Mouse (Mus musculus) adrenal gland (tissue): Measurements from ENCODE around the gene Hprt.
"Not testable (repeated sequence)": the region's sequence is repeated elsewhere in the genome, so short reads cannot be mapped to it uniquely, and the experiment has no call there.

ENCODE experiments used
- intact Hi-C: fragments of 180-260 bp; cut with DNase I; formaldehyde crosslinking; loops from one replicate; pipeline ENCODE4 v1.15.1; 2025
- long read RNA-seq, 2 experiments: library from polyadenylated mRNA; unstranded; transcript quantifications; one replicate each; pipeline ENCODE4 v2.0.0; 2020; ENCODE audit warnings: borderline replicate concordance in 1 of 2; ENCODE audit not compliant: insufficient replicate concordance in 1 of 2

Hprt gene
- long read RNA-seq, experiment 1, transcript Hprt-201 (9 exons, 1,289 nt): major isoform, 6 of 10 reads
- long read RNA-seq, experiment 1, partial matches to known transcripts: 0 of 10 reads
- long read RNA-seq, experiment 1, other reads (novel, unspliced or antisense): 4 of 10 reads
- long read RNA-seq, experiment 2, transcript Hprt-201 (9 exons, 1,289 nt): major isoform, 13 of 16 reads
- long read RNA-seq, experiment 2, partial matches to known transcripts: 1 of 16 reads
- long read RNA-seq, experiment 2, other reads (novel, unspliced or antisense): 2 of 16 reads

DNA sequence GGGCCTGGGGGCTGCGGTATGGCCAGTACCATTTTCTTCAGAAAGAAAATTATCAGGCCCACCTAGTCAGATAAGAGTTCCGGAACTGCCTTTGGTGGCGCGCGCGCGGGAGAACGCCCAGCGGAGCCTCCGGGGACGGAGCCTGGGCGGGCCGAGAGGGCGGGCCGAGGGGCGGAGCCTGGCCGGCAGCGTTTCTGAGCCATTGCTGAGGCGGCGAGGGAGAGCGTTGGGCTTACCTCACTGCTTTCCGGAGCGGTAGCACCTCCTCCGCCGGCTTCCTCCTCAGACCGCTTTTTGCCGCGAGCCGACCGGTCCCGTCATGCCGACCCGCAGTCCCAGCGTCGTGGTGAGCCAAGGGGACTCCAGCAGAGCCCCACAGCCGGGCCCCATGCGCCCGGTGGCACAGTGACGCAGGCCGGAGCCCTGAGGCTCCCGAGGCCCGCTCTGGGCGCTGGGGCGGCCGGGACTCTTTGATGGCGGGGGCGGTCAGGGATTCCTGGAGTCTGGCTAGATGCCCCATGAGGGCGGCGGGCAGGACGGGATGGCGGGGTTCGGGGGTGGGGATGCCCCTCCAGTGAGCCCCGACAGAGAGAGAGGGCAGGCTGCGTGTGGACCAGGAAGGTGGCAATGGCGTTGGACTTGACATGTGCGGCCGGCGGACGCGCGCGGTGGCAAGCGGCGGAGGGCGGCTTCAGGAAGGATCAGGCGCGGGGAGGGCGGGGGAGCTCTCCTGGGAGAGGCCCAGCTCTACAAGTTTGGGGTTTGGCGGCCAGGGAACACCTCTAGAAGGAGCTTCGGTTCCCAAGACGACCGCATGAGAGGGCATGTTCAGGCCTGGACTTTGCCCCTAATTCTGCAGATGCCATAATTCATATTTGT is at the start of gene Hprt:
Hprt (plus strand) TSS at position 233 of the 879 bp plus-strand sequence.
- intact Hi-C loops: no loop called here

DNA sequence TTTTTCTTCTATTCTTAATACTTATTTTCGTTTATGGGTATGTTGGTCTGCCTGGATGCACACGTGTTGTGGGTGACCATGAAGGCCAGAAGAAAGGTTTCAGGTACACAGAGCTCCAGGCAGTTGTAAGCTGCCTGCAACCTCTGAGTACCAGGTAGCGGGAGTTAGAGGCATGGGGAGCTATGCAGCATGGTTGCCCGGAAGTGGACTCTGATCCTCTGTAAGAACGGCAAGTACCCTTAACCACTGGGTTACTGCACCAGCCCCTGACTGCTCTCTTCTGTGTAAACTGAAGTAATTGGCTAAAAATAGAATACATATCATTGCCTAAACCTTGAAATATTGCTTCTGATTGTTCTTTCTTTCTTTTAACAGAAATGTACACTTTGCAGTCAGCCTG is 42.4 kb upstream of the Hprt start:
- intact Hi-C loops: no loop called here

DNA sequence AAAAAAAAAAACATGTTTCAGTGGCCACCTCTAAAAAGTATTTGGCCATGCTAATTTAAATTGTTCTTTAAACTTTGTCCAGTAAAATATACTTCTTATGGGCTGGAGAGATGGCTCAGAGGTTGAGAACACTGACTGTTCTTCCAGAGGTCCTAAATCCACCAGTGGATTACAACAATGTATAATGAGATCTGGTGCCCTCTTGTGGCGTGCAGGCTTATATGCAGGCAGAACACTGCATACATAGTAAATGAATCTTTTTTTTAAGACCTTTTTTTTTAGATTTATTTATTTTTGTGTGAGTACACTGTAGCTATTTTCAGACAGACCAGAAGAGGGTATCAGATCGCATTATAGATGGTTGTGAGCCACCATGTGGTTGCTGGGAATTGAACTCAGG is 38.2 kb upstream of the Hprt start:
- intact Hi-C loops: no loop called here

DNA sequence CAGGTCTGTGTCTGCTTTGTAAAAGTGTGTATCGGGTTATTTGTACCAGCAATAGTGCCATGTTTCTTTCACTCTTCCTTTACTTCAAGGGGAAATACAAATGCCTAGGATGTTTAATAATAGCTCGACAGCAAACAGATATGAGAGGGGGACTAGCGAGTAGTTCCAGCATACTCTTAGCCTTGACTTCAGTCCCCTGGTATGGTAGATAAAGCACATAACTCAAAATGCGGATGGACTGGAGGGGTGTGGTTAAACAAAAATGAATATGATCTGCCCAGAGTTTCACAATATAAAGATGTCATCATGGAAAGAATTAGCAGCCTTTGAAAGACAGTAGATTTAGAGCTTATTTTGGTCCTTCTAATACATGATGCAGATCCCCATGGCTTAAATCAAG is 31.0 kb upstream of the Hprt start:
- intact Hi-C loops: no loop called here

DNA sequence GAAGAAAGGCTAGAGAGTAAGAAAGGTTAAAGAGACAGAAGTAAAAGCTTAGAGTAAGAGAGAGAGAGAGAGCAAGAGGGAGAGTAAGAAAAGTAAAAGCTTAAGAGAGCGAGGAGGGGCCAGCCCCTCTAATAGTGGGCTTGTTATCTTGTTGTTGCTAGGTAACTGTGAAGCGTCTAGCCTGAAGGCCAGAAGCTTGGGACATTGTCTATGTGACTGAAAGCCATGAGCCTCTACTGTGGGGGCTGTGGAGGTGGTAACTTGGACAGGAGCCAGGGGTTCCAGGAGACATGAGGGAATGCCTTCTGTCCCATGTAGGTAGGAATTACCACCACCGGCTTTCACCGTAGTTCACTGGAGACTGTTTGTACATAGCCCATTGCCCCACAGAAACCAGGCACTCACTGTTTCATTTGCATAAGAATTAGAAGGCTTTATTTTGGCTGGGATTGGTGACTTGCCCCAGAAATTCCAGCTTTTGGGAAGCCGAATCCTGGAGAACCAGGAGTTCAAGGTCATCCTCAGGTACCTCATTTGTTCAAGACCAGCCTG is 26.3 kb upstream of the Hprt start:
- intact Hi-C loops: no loop called here

DNA sequence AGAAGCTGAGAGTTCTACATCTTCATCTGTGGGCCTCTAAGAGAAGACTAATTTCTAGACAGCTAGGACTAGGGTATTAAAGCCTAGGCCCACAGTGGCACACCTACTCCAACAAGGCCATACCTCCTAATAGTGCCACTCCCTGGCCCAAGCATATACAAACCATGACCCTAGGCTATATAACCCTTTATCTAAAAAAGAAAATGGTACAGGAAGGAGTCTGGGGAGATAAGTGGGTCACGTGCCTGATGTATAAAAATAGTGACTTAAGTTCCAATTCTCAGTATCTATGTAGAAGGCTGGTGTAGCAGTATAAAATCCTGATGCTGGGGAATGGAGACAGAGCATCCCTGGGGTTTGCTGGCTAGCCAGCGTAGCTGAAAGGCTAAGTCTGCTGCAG is 22.8 kb upstream of the Hprt start:
- intact Hi-C loops: no loop called here

DNA sequence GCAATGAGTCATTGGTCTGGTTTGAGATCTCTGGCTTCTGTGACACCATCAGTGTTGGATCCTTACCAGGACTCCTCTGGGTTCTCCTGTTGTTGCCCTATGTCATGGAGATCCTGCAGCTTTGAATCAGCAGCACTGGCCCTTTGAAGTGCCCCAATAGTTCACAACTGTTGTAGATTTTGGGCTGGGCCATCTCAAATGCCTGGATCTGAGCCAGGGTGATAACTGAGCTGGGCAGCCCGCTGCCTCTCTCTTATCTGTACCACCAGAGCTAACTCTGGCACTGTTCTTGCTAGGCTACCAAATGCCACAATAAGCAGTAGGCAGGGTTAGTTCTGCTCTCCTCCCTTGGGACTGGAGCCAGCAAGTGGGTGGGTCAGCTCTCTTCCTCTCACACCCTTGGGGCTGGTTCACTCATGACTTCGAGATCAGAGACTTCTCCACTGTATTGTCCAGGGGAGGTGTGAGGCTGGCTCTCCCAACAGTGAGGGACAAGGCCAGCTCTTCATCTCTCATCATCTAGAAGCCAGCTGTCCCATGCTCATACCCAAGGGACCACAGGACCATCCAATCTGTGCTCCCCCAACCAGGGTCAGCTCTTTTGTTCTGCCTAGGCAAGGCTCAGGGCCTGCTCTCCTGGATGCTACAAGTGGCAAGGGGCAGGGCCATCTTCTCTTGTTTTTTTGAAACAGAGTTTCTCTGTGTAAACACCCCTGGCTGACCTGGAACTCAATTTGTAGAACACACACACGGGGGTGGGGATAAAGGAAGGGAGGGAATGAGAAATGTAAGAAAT is 16.5 kb upstream of the Hprt start:
- intact Hi-C loops: no loop called here

DNA sequence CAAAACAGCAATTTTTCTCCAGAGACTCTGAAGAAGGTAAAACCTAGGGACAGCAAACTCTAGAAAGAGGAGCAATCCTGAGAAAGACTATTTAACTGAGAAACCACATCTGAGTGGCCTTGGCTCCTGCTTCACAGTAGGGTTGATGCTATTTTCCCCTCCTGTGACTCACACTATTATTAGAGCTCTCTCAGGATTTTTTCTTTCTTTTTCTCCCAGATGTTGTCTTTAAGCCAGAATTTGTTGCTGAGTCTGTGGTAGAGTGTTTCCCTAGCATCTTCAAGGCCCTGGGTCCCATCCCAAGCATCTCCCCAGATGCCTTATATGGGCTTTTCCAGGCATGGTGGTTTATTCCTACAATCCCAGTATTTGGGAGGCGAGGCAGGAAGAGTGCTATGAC is 15.8 kb upstream of the Hprt start:
- intact Hi-C loops: no loop called here

DNA sequence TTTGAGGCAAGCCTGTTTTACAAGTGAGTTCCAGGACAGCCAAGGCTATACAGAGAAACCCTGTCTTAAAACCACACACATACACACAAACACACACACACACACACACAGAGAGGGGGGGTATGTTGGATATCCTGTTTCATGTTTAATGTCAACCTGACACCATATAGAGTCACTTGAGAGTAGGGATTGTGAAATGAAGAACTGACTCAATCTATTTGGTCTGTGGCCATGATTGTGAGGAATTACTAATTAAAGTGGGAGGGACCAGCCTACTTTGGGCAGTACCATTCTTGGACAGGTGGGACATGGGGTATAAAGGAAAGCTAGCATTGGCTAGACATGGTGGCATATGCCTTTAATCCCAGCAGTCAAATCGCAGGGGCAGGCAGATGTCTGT is 15.3 kb upstream of the Hprt start:
- intact Hi-C loops: no loop called here

DNA sequence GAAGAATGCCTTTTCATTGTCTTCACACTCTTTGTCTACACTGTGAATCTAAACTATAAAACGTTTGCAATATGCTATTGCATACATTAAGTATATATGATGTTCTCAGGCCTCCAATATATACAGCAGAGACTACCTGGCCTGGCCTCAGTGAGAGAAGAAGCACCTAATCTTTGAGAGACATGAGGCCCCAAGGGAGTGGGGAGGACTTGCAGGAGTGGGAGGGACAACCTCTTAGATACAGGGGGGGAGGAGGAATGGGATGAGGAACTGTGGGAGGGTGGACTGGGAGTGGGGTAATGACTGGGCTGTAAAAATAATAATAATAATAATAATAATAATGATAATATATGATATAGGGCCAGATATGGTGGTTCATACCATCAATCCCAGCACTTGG is 9.4 kb upstream of the Hprt start:
- intact Hi-C loops: no loop called here

DNA sequence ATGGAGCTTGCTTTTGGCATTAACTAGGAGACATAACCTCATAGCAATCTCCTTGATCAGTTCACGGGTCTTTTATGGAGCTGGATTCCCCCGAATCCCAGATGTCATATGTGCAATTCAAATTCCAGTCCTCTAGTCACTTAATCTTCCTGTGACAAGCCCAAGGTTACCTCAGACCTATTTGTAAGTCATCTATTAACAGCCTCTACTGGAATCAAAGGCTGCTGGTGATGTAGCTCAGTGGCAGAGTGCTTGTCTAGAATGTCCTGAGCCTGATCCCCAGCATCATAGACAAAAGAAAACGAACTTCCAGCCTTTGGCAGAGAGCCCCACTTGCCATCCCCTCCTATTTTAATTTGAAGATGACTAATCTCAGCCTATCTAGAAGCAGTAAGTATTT is 6.6 kb upstream of the Hprt start:
- intact Hi-C loops: no loop called here

DNA sequence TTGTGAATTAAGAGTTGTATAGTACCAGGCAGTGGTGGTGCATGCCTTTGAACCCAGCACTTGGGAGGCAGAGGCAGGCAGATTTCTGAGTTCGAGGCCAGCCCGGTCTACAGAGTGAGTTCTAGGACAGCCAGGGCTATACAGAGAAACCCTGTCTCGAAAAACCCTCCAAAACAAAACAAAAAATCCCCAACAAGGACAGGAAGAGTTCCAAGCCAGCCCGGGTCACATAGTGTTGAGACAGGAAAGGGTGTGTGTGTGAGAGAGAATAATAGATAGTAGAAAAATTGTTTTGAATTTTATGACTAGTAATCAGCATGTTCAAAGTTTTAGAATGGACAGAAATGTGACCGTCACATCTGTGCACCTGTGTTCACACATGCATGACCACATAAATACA is 6.8 kb downstream of the Hprt start:
- intact Hi-C loops: not testable (repeated sequence)

DNA sequence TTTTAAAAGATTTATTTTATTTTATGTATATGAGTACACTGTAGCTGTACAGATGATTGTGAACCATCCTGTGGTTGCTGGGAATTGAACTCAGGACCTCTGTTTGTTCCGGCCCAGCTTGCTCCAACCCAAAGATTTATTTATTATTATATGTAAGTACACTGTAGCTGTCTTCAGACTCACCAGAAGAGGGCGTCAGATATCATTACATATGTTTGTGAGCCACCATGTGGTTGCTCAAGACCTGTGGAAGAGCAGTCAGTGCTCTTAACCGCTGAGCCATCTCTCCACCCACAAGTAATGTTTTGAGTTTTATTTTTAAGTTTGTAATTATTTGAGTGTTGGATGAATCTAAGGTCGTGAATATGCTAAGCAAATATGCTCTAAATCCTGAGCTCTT is 16.9 kb downstream of the Hprt start:
- intact Hi-C loops: not testable (repeated sequence)

DNA sequence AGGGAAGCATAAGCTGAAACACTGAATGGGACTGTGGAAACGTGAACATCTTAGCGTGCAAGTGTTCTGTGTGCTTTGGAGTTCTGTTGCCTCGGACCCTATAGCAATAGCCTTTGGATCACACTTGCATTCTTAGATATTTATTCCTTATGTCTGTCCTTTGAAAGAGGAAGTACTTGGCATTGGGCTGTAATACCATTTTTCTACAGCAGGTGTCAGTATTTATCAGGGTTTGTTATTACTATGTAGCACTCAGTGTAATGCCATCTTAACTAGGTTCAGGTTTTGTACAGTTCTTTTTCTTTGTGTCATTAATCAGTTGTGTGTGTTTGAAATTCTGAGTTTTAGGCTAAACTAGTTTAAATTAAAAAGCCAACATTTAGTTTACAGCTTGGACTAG is 18.1 kb downstream of the Hprt start:
- intact Hi-C loops: no loop called here

DNA sequence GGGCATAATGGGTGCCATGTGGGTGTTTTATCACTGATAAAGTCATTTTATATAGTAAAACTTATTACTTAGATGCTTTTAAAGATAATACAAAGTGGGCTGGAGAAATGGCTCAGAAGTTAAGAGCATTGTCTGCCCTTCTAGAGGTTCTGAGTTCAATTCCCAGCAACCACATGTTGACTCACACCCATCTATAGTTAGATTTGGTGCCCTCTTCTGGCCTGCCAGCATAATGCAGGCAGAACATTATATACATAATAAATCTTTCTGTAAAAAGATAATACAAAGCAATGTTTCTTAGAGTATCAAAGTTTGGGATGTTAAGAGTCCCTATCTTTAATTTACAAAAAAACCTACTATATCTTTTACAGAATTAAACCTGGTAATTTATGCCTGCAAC is 27.6 kb downstream of the Hprt start:
- intact Hi-C loops: no loop called here

DNA sequence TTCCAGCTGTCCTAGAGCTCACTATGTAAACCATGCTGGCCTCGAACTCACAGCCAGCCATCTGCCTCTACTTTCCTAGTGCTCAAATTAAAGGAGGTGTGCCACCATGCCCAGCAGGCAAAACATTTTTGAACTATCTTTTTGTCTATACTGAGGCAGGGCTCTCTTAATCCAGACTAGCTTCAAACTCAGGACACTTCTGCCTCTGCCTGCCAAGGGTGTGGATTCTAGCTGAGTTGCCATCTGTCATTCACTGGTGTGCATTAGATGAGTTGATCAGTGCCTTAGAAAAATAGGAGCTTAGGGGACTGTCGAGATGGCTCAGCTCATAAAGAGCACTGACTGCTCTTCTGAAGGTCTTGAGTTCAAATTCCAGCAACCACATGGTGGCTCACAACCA is 35.1 kb downstream of the Hprt start:
- intact Hi-C loops: loop anchor here (5.0 kb wide), 1 partner anchor 209 kb away; no protein-coding TSS in a partner anchor

DNA sequence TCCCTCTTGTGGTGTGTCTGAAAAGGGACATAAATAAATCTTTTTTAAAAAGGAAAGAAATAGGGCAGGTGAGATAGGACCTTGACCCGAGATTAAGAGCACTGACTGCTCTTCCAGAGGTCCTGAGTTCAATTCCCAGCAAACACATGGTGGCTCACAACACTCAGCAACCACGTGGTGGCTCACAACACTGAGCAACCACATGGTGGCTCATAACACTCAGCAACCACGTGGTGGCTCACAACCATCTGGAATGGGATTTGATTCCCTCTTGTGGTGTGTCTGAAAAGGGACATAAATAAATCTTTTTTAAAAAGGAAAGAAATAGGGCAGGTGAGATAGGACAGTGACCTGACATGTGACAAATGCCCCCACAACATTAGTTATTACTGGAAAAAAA is 36.3 kb downstream of the Hprt start:
- intact Hi-C loops: loop anchor here (5.0 kb wide), 1 partner anchor 208 kb away; no protein-coding TSS in a partner anchor

DNA sequence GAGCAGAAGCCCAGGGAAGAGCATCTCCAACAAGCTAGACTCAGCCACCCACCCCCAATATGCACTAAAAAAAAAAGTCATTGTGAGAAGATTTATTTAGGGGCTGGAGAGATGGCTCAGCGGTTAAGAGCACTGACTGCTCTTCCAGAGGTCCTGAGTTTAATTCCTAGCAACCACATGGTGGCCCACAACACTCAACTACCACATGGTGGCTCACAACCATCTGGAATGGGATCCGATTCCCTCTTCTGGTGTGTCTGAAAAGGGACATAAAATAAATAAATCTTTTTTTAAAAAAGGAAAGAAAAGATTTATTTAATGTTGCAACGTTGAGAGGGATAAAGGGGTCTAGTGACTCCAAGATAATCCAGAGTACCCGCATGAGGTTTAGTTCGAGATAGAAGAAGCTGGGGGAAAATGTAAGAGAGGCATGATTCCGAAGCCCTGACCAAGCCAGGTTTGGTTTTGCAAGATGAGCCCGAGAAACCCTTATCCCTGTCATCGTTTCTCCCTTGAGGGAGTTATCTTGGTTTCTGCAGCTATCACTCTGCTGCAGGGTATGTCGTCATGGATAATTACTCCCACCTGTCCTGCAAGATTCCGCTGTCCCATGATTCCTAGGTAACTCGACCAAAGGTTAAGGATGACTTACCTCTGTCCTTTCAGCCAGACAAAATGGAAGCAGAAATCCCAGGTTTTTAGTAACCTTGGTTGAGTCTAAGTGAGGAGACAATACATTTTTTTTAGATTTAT is 37.7 kb downstream of the Hprt start:
- intact Hi-C loops: no loop called here

DNA sequence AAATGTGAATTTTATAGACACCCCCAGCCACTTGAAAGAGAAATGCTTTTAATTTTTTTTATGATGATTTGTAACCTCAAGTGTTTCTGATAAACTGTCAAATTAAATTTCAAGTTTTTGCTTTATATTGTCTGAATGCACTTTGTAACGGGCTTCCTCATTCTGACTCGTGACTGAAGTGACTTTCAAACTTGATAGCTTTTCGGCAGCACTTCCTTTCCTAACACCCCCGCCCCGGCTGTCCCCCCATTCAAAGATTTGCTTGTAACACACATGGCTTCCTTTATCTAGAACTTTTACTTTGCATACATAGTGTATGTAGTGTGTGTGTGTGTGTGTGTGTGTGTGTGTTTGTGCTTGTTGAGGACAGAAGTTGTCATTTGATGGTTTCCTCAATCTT is 41.6 kb downstream of the Hprt start:
- intact Hi-C loops: no loop called here

DNA sequence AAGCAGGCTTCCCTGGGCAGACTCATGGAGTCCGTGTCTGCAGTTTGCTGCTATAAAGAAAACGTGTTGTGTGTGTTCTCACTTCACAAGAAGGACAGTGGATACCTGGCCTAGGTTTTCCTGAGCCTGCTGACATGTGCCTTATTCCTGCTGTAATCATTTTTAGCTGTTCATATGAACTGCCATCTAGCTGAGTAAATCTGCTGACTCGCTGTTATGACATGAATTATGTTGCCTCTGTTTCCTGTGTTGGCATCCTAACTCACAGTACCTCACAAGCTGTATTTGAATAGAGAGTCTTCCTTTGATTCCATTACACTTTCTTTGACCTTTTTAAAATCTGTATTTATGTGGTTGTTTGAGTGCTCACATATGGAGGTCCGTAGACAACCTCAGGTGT is 50.3 kb downstream of the Hprt start:
- intact Hi-C loops: no loop called here

DNA sequence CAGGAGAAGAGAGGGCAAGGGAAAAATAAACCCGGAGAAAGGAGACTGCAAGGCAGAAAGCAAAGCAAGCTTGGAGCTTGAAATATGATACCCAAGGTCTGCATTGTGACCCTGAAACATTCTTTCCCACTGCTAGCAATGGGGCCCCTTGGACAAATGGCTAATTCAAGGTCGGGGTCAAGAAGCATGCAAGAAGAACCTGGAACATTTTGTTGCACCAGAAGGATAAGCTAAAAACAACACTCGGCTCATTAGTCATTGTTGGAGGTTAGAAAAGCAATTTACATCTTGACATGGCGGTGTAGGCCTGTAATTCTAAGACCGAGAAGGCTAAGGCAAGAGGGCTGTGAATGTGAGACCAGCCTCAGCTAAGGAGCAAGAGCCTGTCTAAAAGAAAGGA is 51.7 kb downstream of the Hprt start:
- intact Hi-C loops: no loop called here
